Mouse (Mus musculus) bone marrow, adult 2 months (tissue): ENCODE measurements around the gene Lamp5.

Experiments
- CTCF ChIP-seq: fragments of 200-500 bp; IDR thresholded peaks from 2 replicates; pipeline ENCODE4 v1.5.1; 2011; ENCODE audit warnings: low read length, control low read depth; ENCODE audit not compliant: control insufficient read depth, insufficient read depth
- POLR2A ChIP-seq: fragments of 200-500 bp; IDR thresholded peaks from 2 replicates; pipeline ENCODE4 v1.6.1; 2011; ENCODE audit warnings: low read depth, mild to moderate bottlenecking, control low read depth, low read length, borderline replicate concordance; ENCODE audit not compliant: control insufficient read depth

DNA sequence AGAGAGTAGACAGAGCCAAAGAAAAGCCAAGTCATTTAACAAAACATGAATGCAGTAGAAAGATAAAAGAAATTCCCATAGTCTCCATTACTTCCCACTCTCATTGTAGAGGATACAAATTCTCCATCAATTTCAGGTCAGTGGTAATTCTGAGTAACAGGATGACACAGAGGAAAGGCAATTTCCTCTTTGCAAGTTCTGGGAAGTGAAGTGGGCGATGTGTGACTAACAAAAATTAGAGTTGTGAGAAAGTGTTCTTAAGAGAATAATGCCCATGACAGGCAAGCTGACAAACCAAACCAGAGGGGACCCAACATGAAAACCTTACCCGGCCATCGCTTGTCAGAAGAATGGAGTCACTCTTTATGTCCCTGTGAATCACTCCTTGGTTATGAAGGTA, 45.1 kb downstream of the Lamp5 start:
- no peak for TF ChIP-seq CTCF
- TF ChIP-seq POLR2A, result no peak
